Mouse (Mus musculus) testis, adult 2 months (tissue): ENCODE data around the gene Serinc5. TPM values are rescaled to one million over a fixed set of nuclear protein-coding genes. Genes with fewer than 3 reads are reported as not detected.

Experiments used
- H3K27ac ChIP-seq: fragments of 200-500 bp; 2 replicates; pipeline ENCODE4 v1.5.1; 2012; ENCODE audit warnings: low read depth, low read length; ENCODE audit not compliant: control insufficient read depth, insufficient read depth
- H3K27me3 ChIP-seq: fragments of 200-500 bp; 2 replicates; pipeline ENCODE4 v1.6.1; 2012; ENCODE audit warnings: mild to moderate bottlenecking, low read length, moderate library complexity; ENCODE audit not compliant: control insufficient read depth, insufficient read depth
- H3K36me3 ChIP-seq: fragments of 200-500 bp; 2 replicates; pipeline ENCODE4 v1.6.1; 2012; ENCODE audit warnings: mild to moderate bottlenecking, low read length; ENCODE audit not compliant: control insufficient read depth, insufficient read depth
- H3K4me1 ChIP-seq: fragments of 200-500 bp; 2 replicates; pipeline ENCODE4 v1.6.1; 2012; ENCODE audit warnings: low read length; ENCODE audit not compliant: control insufficient read depth, insufficient read depth
- H3K4me3 ChIP-seq: fragments of 200-500 bp; 2 replicates; pipeline ENCODE4 v1.5.1; 2012; ENCODE audit warnings: low read depth, mild to moderate bottlenecking, low read length, moderate library complexity, mixed read lengths; ENCODE audit not compliant: control insufficient read depth
- CTCF ChIP-seq: fragments of 200-500 bp; IDR thresholded peaks from 2 replicates; pipeline ENCODE4 v1.5.1; 2012; ENCODE audit warnings: low read depth, mild to moderate bottlenecking, inconsistent platforms, low read length, moderate library complexity; ENCODE audit not compliant: control insufficient read depth, insufficient read depth, insufficient replicate concordance
- POLR2A ChIP-seq: fragments of 200-500 bp; IDR thresholded peaks from 2 replicates; pipeline ENCODE4 v1.6.1; 2012; ENCODE audit warnings: low read depth, mild to moderate bottlenecking, inconsistent platforms, low read length, moderate library complexity; ENCODE audit not compliant: control insufficient read depth
- polyA plus RNA-seq: library from polyadenylated mRNA; depleted of rRNA; stranded (reverse); fragments of >200 nt; gene quantifications from 2 replicates; pipeline ENCODE4 v1.2.3, GENCODE M21; 2012

Gene Serinc5
- polyA plus RNA-seq, 1 experiment, result 10.1 TPM

GRCm38 (mm10) chr13:92733741-92734140, 122.8 kb downstream of the Serinc5 start:
- no peak overlapping the region for H3K27ac ChIP-seq
- H3K4me3 ChIP-seq, result no peak overlapping the region
- H3K4me1 ChIP-seq, result peaks cover 6% of the 10 kb centered on the region
- TF ChIP-seq POLR2A, result no peak
- TF ChIP-seq CTCF, result no peak
- no peaks in the 10 kb centered on the region for H3K36me3 ChIP-seq
- H3K27me3 ChIP-seq, result no peaks in the 10 kb centered on the region

DNA sequence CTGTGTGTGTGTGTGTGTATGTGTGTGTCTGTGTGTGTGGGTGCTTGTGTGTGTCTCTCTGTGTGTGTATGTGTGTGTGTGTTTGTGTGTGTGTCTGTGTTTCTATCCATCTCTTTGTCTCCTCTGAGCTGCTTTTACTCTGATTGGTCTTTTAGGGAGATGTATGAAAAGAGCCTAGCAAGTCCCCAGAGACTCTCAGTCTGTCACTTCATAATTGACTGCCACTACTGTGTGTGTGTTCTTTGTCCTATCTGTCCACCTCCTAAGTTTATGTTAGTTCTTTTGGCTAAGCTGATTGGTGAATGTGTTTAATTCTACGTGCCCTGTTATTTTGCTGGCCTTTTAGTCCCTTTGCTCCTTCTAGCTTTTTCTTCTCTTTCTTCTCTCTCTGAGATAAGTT, 124.8 kb downstream of the Serinc5 start:
- Histone ChIP-seq H3K27me3 (no peaks in the 10 kb centered on the region), H3K4me1 (peaks cover 6% of the 10 kb centered on the region), H3K27ac (no peak overlapping the region), H3K36me3 (no peaks in the 10 kb centered on the region), H3K4me3 (no peak overlapping the region)
- TF ChIP-seq POLR2A (no peak), CTCF (no peak)

DNA sequence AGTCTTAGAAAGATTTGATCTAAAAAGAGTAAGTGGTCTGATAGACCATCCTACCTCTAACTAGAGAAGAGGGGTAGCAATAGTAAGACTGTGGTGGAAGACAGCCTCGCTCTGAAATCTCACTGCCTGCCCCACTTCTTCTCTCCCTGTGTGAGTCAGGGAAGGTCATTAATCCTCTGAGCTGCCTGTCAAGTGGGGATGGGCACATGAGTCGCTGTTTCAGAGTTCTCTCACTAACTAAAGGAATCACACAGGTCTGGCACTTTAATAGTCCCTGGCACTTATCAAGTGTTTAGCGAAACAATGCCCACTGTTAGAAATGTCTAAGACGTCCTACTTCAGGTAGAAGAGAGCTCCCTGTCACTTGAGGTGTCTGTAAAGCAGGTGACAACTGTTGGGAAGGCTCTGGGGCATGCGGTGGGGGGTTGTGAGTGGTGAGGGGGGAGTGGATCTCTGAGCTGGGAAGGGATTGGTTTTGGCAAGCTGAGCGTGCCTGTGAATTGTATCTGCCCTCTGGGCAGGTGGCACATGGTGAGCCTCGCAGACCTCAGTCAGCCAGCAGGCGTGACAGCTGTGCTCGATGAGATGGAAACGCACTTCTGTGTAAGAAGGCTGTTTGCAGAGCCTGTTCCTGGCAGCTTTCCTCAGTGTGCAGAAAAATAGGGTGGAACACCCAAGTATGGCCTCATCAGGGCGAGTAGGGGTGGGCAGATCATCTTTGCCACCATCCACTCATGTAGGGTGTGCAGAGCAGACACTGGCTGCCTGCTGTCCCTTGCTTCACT, 125.8 kb downstream of the Serinc5 start:
- H3K27me3 ChIP-seq, result no peaks in the 10 kb centered on the region
- no peak for TF ChIP-seq POLR2A
- TF ChIP-seq CTCF, result no peak
- no peak overlapping the region for H3K27ac ChIP-seq
- peaks cover 6% of the 10 kb centered on the region for H3K4me1 ChIP-seq
- no peak overlapping the region for H3K4me3 ChIP-seq
- H3K36me3 ChIP-seq, result no peaks in the 10 kb centered on the region

DNA sequence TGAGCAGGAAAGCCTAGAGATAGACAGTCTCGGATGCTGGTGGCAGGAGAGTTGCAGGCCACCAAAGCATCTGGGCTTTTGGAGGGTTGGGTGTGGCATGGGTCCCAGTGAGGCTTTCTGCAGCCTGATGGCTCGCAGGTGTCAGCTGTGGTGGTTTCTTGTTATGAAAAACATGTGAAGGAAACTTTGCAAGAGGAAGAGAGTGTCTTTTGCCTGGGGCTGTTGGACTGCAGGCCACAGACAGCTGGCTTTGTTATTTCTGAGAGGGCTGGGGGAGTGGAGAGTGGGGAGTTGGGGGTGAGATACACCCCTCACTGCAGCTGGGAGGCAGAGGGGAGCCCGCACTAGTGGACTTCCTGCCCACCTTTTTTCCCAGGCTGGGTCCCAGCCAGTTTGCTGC, 127.9 kb downstream of the Serinc5 start:
- TF ChIP-seq POLR2A (no peak), CTCF (no peak)
- Histone ChIP-seq H3K4me1 (peaks cover 1% of the 10 kb centered on the region), H3K27me3 (no peaks in the 10 kb centered on the region), H3K4me3 (no peak overlapping the region), H3K36me3 (no peaks in the 10 kb centered on the region), H3K27ac (no peak overlapping the region)

DNA sequence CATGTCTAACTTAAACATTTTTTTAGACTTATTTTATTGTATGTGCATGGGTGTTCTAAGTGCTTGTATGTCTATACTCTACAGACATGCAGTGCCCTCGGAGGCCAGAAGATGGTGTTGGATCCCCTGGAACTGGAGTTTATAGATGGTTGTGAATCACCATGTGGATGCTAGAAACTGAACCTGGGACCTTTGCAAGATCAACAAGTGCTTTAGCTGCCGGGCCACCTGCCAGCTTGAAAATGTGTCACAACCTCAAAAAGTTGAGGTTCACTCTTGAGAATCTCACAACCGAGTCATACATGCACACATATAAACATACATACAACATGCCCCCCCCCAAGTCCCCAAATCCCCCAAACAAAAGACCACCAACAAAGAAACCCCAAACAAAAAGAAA, 129.0 kb downstream of the Serinc5 start:
- no peak for TF ChIP-seq CTCF
- TF ChIP-seq POLR2A, result no peak
- H3K27ac ChIP-seq, result no peak overlapping the region
- no peaks in the 10 kb centered on the region for H3K27me3 ChIP-seq
- H3K4me3 ChIP-seq, result no peak overlapping the region
- no peaks in the 10 kb centered on the region for H3K36me3 ChIP-seq
- H3K4me1 ChIP-seq, result no peaks in the 10 kb centered on the region

DNA sequence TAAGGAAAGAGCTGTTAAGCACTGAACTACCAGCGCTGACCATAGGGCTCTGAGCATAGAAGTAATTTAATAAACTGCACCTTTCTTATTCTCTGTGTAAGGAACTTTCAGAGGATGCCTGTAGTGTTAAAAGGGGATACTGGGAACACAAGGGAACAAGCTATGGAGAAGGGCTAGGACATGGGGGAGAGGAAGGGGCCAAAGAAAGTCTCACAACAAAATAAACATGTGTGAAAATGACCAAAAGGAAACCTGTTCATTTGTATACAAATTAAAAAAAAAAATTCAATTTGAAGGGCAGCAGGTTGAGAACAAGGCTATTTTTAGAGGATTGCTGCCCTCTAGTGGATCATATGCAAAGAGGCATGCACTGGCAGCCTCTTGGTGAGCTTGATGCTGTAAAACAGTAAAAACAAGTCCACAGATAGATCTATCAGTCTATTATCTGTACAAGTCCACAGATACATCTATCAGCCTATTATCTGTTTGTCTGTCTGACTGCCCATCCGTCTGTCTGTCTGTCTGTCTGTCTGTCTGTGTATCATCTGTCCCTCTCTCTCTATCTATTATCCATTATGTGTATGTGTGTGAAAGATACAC, 129.9 kb downstream of the Serinc5 start:
- Histone ChIP-seq H3K36me3 (no peaks in the 10 kb centered on the region), H3K27me3 (no peaks in the 10 kb centered on the region), H3K4me3 (no peak overlapping the region), H3K4me1 (no peaks in the 10 kb centered on the region), H3K27ac (no peak overlapping the region)
- no peak for TF ChIP-seq POLR2A
- TF ChIP-seq CTCF, result no peak

GRCm38 (mm10) chr13:92742886-92743285, 132.0 kb downstream of the Serinc5 start:
- no peaks in the 10 kb centered on the region for H3K4me1 ChIP-seq
- H3K27ac ChIP-seq, result no peak overlapping the region
- H3K27me3 ChIP-seq, result no peaks in the 10 kb centered on the region
- no peak overlapping the region for H3K4me3 ChIP-seq
- H3K36me3 ChIP-seq, result no peaks in the 10 kb centered on the region
- TF ChIP-seq POLR2A (no peak), CTCF (no peak)

DNA sequence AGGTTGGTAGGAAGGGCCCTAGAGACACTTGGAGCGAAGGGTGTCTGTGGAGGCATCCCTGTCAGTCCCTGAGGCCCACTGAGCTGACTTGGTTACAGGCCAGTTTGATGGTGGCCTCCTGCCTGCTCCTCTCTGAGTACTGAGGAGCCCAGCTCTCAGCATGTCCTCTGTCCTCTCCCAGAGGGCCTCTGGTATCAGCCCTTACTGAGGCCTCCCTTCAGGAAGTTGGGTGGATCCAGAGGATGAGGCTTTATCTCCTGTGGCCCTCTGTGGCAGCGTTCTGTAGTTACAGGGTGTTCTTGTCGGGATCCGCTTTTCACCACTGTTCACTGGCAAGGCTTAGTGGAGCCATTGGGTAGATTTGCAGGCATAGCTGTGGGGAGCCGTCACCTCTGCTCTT, 132.4 kb downstream of the Serinc5 start:
- no peak overlapping the region for H3K27ac ChIP-seq
- H3K4me1 ChIP-seq, result no peaks in the 10 kb centered on the region
- TF ChIP-seq CTCF (no peak), POLR2A (no peak)
- H3K4me3 ChIP-seq, result no peak overlapping the region
- no peaks in the 10 kb centered on the region for H3K36me3 ChIP-seq
- no peaks in the 10 kb centered on the region for H3K27me3 ChIP-seq
